Mouse (Mus musculus): ENCODE data around the gene Macrod2. TPM values are rescaled to one million over a fixed set of nuclear protein-coding genes. Genes with fewer than 3 reads are reported as not detected.

The Macrod2 gene
- total and polyA plus RNA-seq, 2 experiments: 2.0 to 3.3 TPM

- no peak for DNase-seq (ENCODE audit: extremely low read depth, low read depth, low spot score)
- TF ChIP-seq CTCF (IDR thresholded peaks at IDR 0.05; ENCODE audit: low read depth, low read length): no peak
- TF ChIP-seq POLR2A (IDR thresholded peaks at IDR 0.05; ENCODE audit: extremely low read depth, insufficient read depth, low read length): no peak
- Histone ChIP-seq H3K27ac (replicated peaks; ENCODE audit: insufficient read depth, low read depth, low read length) (no peak overlapping the region), H3K27me3 (ENCODE audit: control insufficient read depth, insufficient read depth, low read length) (no peaks in the 10 kb centered on the region; the same call in 1 of the 2 replicates), H3K4me1 (ENCODE audit: control insufficient read depth, insufficient read depth, low read length) (no peaks in the 10 kb centered on the region), H3K79me2 (ENCODE audit: control insufficient read depth, insufficient read depth, low read length) (no peaks in the 10 kb centered on the region), H3K4me3 (ENCODE audit: insufficient read depth, low read depth, low read length) (no peak overlapping the region), H3K36me3 (ENCODE audit: control insufficient read depth, insufficient read depth, low read length) (no peaks in the 10 kb centered on the region), H3K9ac (ENCODE audit: low read depth, low read length) (no peak overlapping the region)
- WGBS: 87% methylated on average over 1 of the region's 1 CpGs
These were observed 296.3 kb downstream of the Macrod2 start for GRCm38 (mm10) chr2:140691403-140691802.

- TF ChIP-seq POLR2A (IDR thresholded peaks at IDR 0.05; ENCODE audit: extremely low read depth, insufficient read depth, low read length) (no peak), CTCF (IDR thresholded peaks at IDR 0.05; ENCODE audit: low read depth, low read length) (no peak)
- DNase-seq (ENCODE audit: extremely low read depth, low read depth, low spot score): no peak
- Histone ChIP-seq H3K9ac (ENCODE audit: low read depth, low read length) (no peak overlapping the region), H3K4me3 (ENCODE audit: insufficient read depth, low read depth, low read length) (no peak overlapping the region), H3K79me2 (ENCODE audit: control insufficient read depth, insufficient read depth, low read length) (no peaks in the 10 kb centered on the region), H3K27me3 (ENCODE audit: control insufficient read depth, insufficient read depth, low read length) (no peaks in the 10 kb centered on the region; the same call in 1 of the 2 replicates), H3K36me3 (ENCODE audit: control insufficient read depth, insufficient read depth, low read length) (no peaks in the 10 kb centered on the region), H3K27ac (replicated peaks; ENCODE audit: insufficient read depth, low read depth, low read length) (no peak overlapping the region), H3K4me1 (ENCODE audit: control insufficient read depth, insufficient read depth, low read length) (no peaks in the 10 kb centered on the region)
- WGBS: 70% methylated on average over 4 of the region's 4 CpGs
These were observed 297.4 kb downstream of the Macrod2 start for GRCm38 (mm10) chr2:140692461-140692860.

- Histone ChIP-seq H3K36me3 (ENCODE audit: control insufficient read depth, insufficient read depth, low read length) (no peaks in the 10 kb centered on the region), H3K4me3 (ENCODE audit: insufficient read depth, low read depth, low read length) (no peak overlapping the region), H3K4me1 (ENCODE audit: control insufficient read depth, insufficient read depth, low read length) (no peaks in the 10 kb centered on the region), H3K27ac (replicated peaks; ENCODE audit: insufficient read depth, low read depth, low read length) (no peak overlapping the region), H3K27me3 (ENCODE audit: control insufficient read depth, insufficient read depth, low read length) (no peaks in the 10 kb centered on the region; the same call in 1 of the 2 replicates), H3K79me2 (ENCODE audit: control insufficient read depth, insufficient read depth, low read length) (no peaks in the 10 kb centered on the region), H3K9ac (ENCODE audit: low read depth, low read length) (no peak overlapping the region)
- DNase-seq (ENCODE audit: extremely low read depth, low read depth, low spot score): no peak
- WGBS: 90% methylated on average over 5 of the region's 5 CpGs
- TF ChIP-seq POLR2A (IDR thresholded peaks at IDR 0.05; ENCODE audit: extremely low read depth, insufficient read depth, low read length) (no peak), CTCF (IDR thresholded peaks at IDR 0.05; ENCODE audit: low read depth, low read length) (no peak)
These were observed 298.7 kb downstream of the Macrod2 start for GRCm38 (mm10) chr2:140693845-140694244.

- WGBS: 87% methylated on average over 3 of the region's 3 CpGs
- DNase-seq (ENCODE audit: extremely low read depth, low read depth, low spot score): no peak
These were observed 303.5 kb downstream of the Macrod2 start for GRCm38 (mm10) chr2:140698585-140698984.

GRCm38 (mm10) chr2:140703377-140703776 lies 308.3 kb downstream of the Macrod2 start:
- no peak for DNase-seq (ENCODE audit: extremely low read depth, low read depth, low spot score)
- Histone ChIP-seq H3K36me3 (ENCODE audit: control insufficient read depth, insufficient read depth, low read length) (no peaks in the 10 kb centered on the region), H3K4me3 (ENCODE audit: insufficient read depth, low read depth, low read length) (no peak overlapping the region), H3K27me3 (ENCODE audit: control insufficient read depth, insufficient read depth, low read length) (peaks cover 3% of the 10 kb centered on the region; the same call in 1 of the 2 replicates), H3K4me1 (ENCODE audit: control insufficient read depth, insufficient read depth, low read length) (no peaks in the 10 kb centered on the region), H3K27ac (replicated peaks; ENCODE audit: insufficient read depth, low read depth, low read length) (no peak overlapping the region), H3K9ac (ENCODE audit: low read depth, low read length) (no peak overlapping the region), H3K79me2 (ENCODE audit: control insufficient read depth, insufficient read depth, low read length) (no peaks in the 10 kb centered on the region)
- WGBS: 52% methylated on average over 4 of the region's 4 CpGs
- TF ChIP-seq POLR2A (IDR thresholded peaks at IDR 0.05; ENCODE audit: extremely low read depth, insufficient read depth, low read length) (no peak), CTCF (IDR thresholded peaks at IDR 0.05; ENCODE audit: low read depth, low read length) (no peak)

More at GRCm38 (mm10) chr2:140698585-140698984, 303.5 kb downstream of the Macrod2 start:
- H3K4me3 ChIP-seq (ENCODE audit: insufficient read depth, low read depth, low read length): no peak overlapping the region
- H3K4me1 ChIP-seq (ENCODE audit: control insufficient read depth, insufficient read depth, low read length): no peaks in the 10 kb centered on the region
- no peaks in the 10 kb centered on the region for H3K36me3 ChIP-seq (ENCODE audit: control insufficient read depth, insufficient read depth, low read length)
- H3K79me2 ChIP-seq (ENCODE audit: control insufficient read depth, insufficient read depth, low read length): no peaks in the 10 kb centered on the region
- H3K9ac ChIP-seq (ENCODE audit: low read depth, low read length): no peak overlapping the region
- no peaks in the 10 kb centered on the region; the same call in 1 of the 2 replicates for H3K27me3 ChIP-seq (ENCODE audit: control insufficient read depth, insufficient read depth, low read length)
- H3K27ac ChIP-seq (replicated peaks; ENCODE audit: insufficient read depth, low read depth, low read length): no peak overlapping the region
- no peak for TF ChIP-seq CTCF (IDR thresholded peaks at IDR 0.05; ENCODE audit: low read depth, low read length)
- no peak for TF ChIP-seq POLR2A (IDR thresholded peaks at IDR 0.05; ENCODE audit: extremely low read depth, insufficient read depth, low read length)

GRCm38 (mm10) chr2:140704146-140704545 lies 309.0 kb downstream of the Macrod2 start:
- DNase-seq (ENCODE audit: extremely low read depth, low read depth, low spot score): peak; percentile 21
- Histone ChIP-seq H3K36me3 (ENCODE audit: control insufficient read depth, insufficient read depth, low read length) (no peaks in the 10 kb centered on the region), H3K4me3 (ENCODE audit: insufficient read depth, low read depth, low read length) (no peak overlapping the region), H3K4me1 (ENCODE audit: control insufficient read depth, insufficient read depth, low read length) (no peaks in the 10 kb centered on the region), H3K27me3 (ENCODE audit: control insufficient read depth, insufficient read depth, low read length) (peaks cover 3% of the 10 kb centered on the region; the same call in 1 of the 2 replicates), H3K9ac (ENCODE audit: low read depth, low read length) (no peak overlapping the region), H3K27ac (replicated peaks; ENCODE audit: insufficient read depth, low read depth, low read length) (no peak overlapping the region), H3K79me2 (ENCODE audit: control insufficient read depth, insufficient read depth, low read length) (no peaks in the 10 kb centered on the region)
- 46% methylated on average over 3 of the region's 3 CpGs for WGBS
- TF ChIP-seq POLR2A (IDR thresholded peaks at IDR 0.05; ENCODE audit: extremely low read depth, insufficient read depth, low read length) (no peak), CTCF (IDR thresholded peaks at IDR 0.05; ENCODE audit: low read depth, low read length) (no peak)
